ENCODE assay signal across 9 mouse cellular contexts in genomic region chr1:40324955-40325702, GRCm38 (mm10). TPM values are rescaled to one million over a fixed set of nuclear protein-coding genes. Genes with fewer than 3 reads are reported as not detected.
DNase-seq lines count a peak whose midpoint lies in the region; ATAC-seq and TF ChIP-seq lines count a peak whose summit lies in the region.
"Had no signal": no experiment of that assay in that cellular context is flagged by ENCODE, and none has a peak within 500 bp of the region (broad histone marks: within the 10 kb centered on the region; RNA-seq: fewer than 3 reads in every experiment).

No protein-coding gene starts in this region.

- ATAC-seq in activated CD4-positive, CD25-positive, alpha-beta regulatory T cell, adult 4 months: peak; percentile 80
- ATAC-seq in forebrain, postnatal 0 days: no peak; the same call in 1 of the 2 replicates
- no peak for ATAC-seq in neural tube, embryonic 13.5 days (ENCODE audit: low read depth)

- TF ChIP-seq CTCF in heart, adult 2 months (IDR thresholded peaks at IDR 0.05): no peak
- TF ChIP-seq CTCF in forebrain, postnatal 0 days (IDR thresholded peaks at IDR 0.05; ENCODE audit: low read depth): no peak

- TF ChIP-seq EP300 in heart, adult 2 months (IDR thresholded peaks at IDR 0.05; ENCODE audit: insufficient read depth, low read depth, low read length): no peak

- H3K4me1 ChIP-seq in heart, adult 2 months (ENCODE audit: control insufficient read depth, insufficient read depth, low read length): peaks cover 2% of the 10 kb centered on the region; the same call in 1 of the 2 replicates
- no peaks in the 10 kb centered on the region for H3K4me1 ChIP-seq in forebrain, postnatal 0 days (ENCODE audit: insufficient read depth)
- H3K4me1 ChIP-seq in neural tube, embryonic 13.5 days (replicated peaks): peaks cover 13% of the 10 kb centered on the region

- WGBS in heart, adult 2 months: 7% methylated on average over 22 of the region's 22 CpGs
- 9% methylated on average over 22 of the region's 22 CpGs for WGBS in forebrain, postnatal 0 days
- 11% methylated on average over 22 of the region's 22 CpGs for WGBS in neural tube, embryonic 13.5 days

- DNase-seq in heart, adult 2 months: peak in 1 of 2 experiments; percentile 31
- no peak for DNase-seq in heart, adult 8-10 months (ENCODE audit: low spot score)
- peak; percentile 15 for DNase-seq in forebrain, postnatal 0 days
- peak; percentile 27 for DNase-seq in liver
- no peak for DNase-seq in ovary, postnatal 14 days (ENCODE audit: low spot score)
- no peak for DNase-seq in gastrocnemius, adult 18-20 months (ENCODE audit: low spot score)

- H3K27ac ChIP-seq in heart, adult 2 months: peak overlapping the region; percentile 36
- H3K27ac ChIP-seq in forebrain, postnatal 0 days (ENCODE audit: low read depth, low read length): no peak overlapping the region
- H3K27ac ChIP-seq in neural tube, embryonic 13.5 days (replicated peaks): no peak overlapping the region

- TF ChIP-seq POLR2A in heart, adult 2 months (IDR thresholded peaks at IDR 0.05; ENCODE audit: insufficient read depth, low read depth, low read length): no peak

- peak overlapping the region; percentile 44 for H3K4me3 ChIP-seq in heart, adult 2 months
- peak overlapping the region; percentile 37 for H3K4me3 ChIP-seq in forebrain, postnatal 0 days (ENCODE audit: low read depth, low read length)
- peak overlapping the region; percentile 37 for H3K4me3 ChIP-seq in neural tube, embryonic 13.5 days

- H3K79me2 ChIP-seq in heart, adult 2 months (replicated peaks; ENCODE audit: control insufficient read depth, insufficient read depth, low read length): no peaks in the 10 kb centered on the region

- H3K9ac ChIP-seq in heart, adult 2 months (ENCODE audit: low read depth, low read length): peak overlapping the region; percentile 64
- peak overlapping the region; percentile 35 for H3K9ac ChIP-seq in forebrain, postnatal 0 days
- peak overlapping the region; percentile 49 for H3K9ac ChIP-seq in neural tube, embryonic 13.5 days

- H3K9me3 ChIP-seq in forebrain, postnatal 0 days (ENCODE audit: low read length): no peaks in the 10 kb centered on the region
- H3K9me3 ChIP-seq in neural tube, embryonic 13.5 days: no peaks in the 10 kb centered on the region

- H3K27me3 ChIP-seq in heart, adult 2 months (ENCODE audit: control insufficient read depth, insufficient read depth, low read length): no peaks in the 10 kb centered on the region
- peaks cover 28% of the 10 kb centered on the region for H3K27me3 ChIP-seq in forebrain, postnatal 0 days (ENCODE audit: insufficient read depth, low read length)
- H3K27me3 ChIP-seq in neural tube, embryonic 13.5 days: peaks cover 49% of the 10 kb centered on the region
- H3K27me3 ChIP-seq: CH12.LX had no signal

- H3K36me3 ChIP-seq in heart, adult 2 months (ENCODE audit: control insufficient read depth, insufficient read depth, low read length): no peaks in the 10 kb centered on the region
- no peaks in the 10 kb centered on the region for H3K36me3 ChIP-seq in forebrain, postnatal 0 days (ENCODE audit: insufficient read depth)
- no peaks in the 10 kb centered on the region for H3K36me3 ChIP-seq in neural tube, embryonic 13.5 days

- intact Hi-C loops in heart, adult 2 months (cut with DNase I): no loop called here

- peak overlapping the region; percentile 72 for H3K4me2 ChIP-seq in forebrain, postnatal 0 days (ENCODE audit: low read depth)
- H3K4me2 ChIP-seq in neural tube, embryonic 13.5 days: peak overlapping the region; percentile 63

RNA-seq across cellular contexts. Expression of gene Il1rl2, which starts 0.7 kb away (rescaled TPM):
- total RNA-seq in heart, adult 2 months (2021): 1 to 10 TPM in 1 of 2 experiments, under 1 TPM in 1; 0.84 to 1.1 TPM
- 1.5 and 2.3 TPM in 2 replicates for polyA plus RNA-seq in heart, adult 2 months (2012; rRNA removed)
- 1 to 10 TPM in 2 of 4 experiments, under 1 TPM in 2; 0.60 to 1.7 (median 1.2) TPM for total RNA-seq in heart, adult 8-10 months (2022)
- polyA plus RNA-seq in activated CD4-positive, CD25-positive, alpha-beta regulatory T cell, adult 4 months (2017; shearing (Covaris generic)): 1 to 10 TPM; 1.3 to 1.5 TPM
- total RNA-seq in forebrain, postnatal 0 days (2014; rRNA removed): 0.77 and 1.8 TPM in 2 replicates
- 0.50 and 0.76 TPM in 2 replicates for polyA plus RNA-seq in forebrain, postnatal 0 days (2015; fragmentation: Nextera tagmentation; extraction: Ambion mirVana)
- 1.7 and 1.8 TPM in 2 replicates for polyA plus RNA-seq in neural tube, embryonic 13.5 days (2015; fragmentation: Nextera tagmentation; extraction: Ambion mirVana)
- under 1 TPM; 0.94 to 1.00 TPM for total RNA-seq in gastrocnemius, adult 18-20 months (2021)
- total RNA-seq: CH12.LX had no signal

Comparison
In these comparisons a context has a peak if more than half of its experiments do, and no peak if none do; other contexts are left out.
1. DNase-seq: peak in forebrain, postnatal 0 days (single experiment) and liver (single experiment); none in heart, adult 8-10 months (single experiment), ovary, postnatal 14 days (single experiment) and gastrocnemius, adult 18-20 months (single experiment).
2. Peak in every context shown above with its lines, with median percentiles within 50 percentile points of each other: H3K4me3 ChIP-seq and H3K9ac ChIP-seq.